Mouse (Mus musculus) heart, adult 2 months (tissue): Measurements from ENCODE around the gene Gjb5.

ENCODE experiments used
- CTCF ChIP-seq: fragments of 200-600 bp; IDR thresholded peaks from 2 replicates; pipeline ENCODE4 v1.8.1; 2022; ENCODE audit warnings: antibody characterized with exemption, mild to moderate bottlenecking, moderate library complexity
- EP300 ChIP-seq: fragments of 200-500 bp; IDR thresholded peaks from 2 replicates; pipeline ENCODE4 v1.6.1; 2011; ENCODE audit warnings: low read depth, low read length, control low read depth; ENCODE audit not compliant: insufficient read depth
- POLR2A ChIP-seq: fragments of 200-500 bp; IDR thresholded peaks from 2 replicates; pipeline ENCODE4 v1.6.1; 2011; ENCODE audit warnings: mild to moderate bottlenecking, low read depth, low read length, control low read depth; ENCODE audit not compliant: insufficient read depth

- TF ChIP-seq CTCF (no peak), EP300 (no peak), POLR2A (no peak)
These were observed 8.3 kb downstream of the Gjb5 start for GRCm38 (mm10) chr4:127349560-127350300.
